Mouse (Mus musculus): Measurements from ENCODE around the gene Dis3. TPM values are rescaled to one million over a fixed set of nuclear protein-coding genes. Genes with fewer than 3 reads are reported as not detected.

The Dis3 gene
- polyA plus RNA-seq (2015; fragmentation: Nextera tagmentation; extraction: Ambion mirVana), result 12.5 and 13.9 TPM in 2 replicates

GRCm38 (mm10) chr14:99099267-99099966 is at the start of gene Dis3, which contains the start of gene Pibf1:
Gene Dis3 (minus strand): TSS chr14:99099770.
Gene Pibf1 (plus strand): TSS chr14:99099424.

GRCm38 (mm10) chr14:99046031-99046781 is 53.4 kb downstream of the Dis3 start, which contains the start of the genes Mzt1 and Bora:
Gene Mzt1 (minus strand): TSS chr14:99046134.
Gene Bora (plus strand): TSS chr14:99046222.

Other genes starting within 250 kb of the Dis3 start
- 5.6 and 7.7 TPM in 2 replicates for gene Rpl36a-ps1, start 105.5 kb downstream of the Dis3 start, polyA plus RNA-seq (2015; fragmentation: Nextera tagmentation; extraction: Ambion mirVana)
- gene Mzt1, start 53.6 kb downstream of the Dis3 start, polyA plus RNA-seq (2015; fragmentation: Nextera tagmentation; extraction: Ambion mirVana), result 65.5 and 73.3 TPM in 2 replicates
- 13.2 and 22.1 TPM in 2 replicates for gene Bora, start 53.5 kb downstream of the Dis3 start, polyA plus RNA-seq (2015; fragmentation: Nextera tagmentation; extraction: Ambion mirVana)
- 18.2 and 19.9 TPM in 2 replicates for gene Pibf1, start 346 bp downstream of the Dis3 start, polyA plus RNA-seq (2015; fragmentation: Nextera tagmentation; extraction: Ambion mirVana)
- gene Klf5, start 198.9 kb upstream of the Dis3 start, polyA plus RNA-seq (2015; fragmentation: Nextera tagmentation; extraction: Ambion mirVana), result 21.6 and 47.8 TPM in 2 replicates

Data from adrenal gland, postnatal 0 days (tissue).